Mouse (Mus musculus) heart, postnatal 0 days (tissue): ENCODE measurements around the gene Calr3. TPM values are rescaled to one million over a fixed set of nuclear protein-coding genes. Genes with fewer than 3 reads are reported as not detected.

Experiments
- ATAC-seq: fragments of 200-750 bp; cut with Nextera tagmentation; 2 replicates; pipeline ENCODE4 v1.8.0; 2017; ENCODE audit warnings: low read depth, moderate number of reproducible peaks, moderate library complexity; ENCODE audit not compliant: insufficient read depth
- DNase-seq: peaks from one replicate; pipeline ENCODE4 v3.0.0-alpha.2; 2016; ENCODE audit warnings: low spot score
- H3K27ac ChIP-seq: fragments of 300-500 bp; sonication (generic); 2 replicates; pipeline ENCODE4 v1.5.1; 2014; ENCODE audit warnings: low read depth, mild to moderate bottlenecking
- H3K27me3 ChIP-seq: fragments of 300-500 bp; sonication (generic); 2 replicates; pipeline ENCODE4 v1.6.1; 2014; ENCODE audit warnings: low read length, mixed read lengths; ENCODE audit not compliant: control insufficient read depth, insufficient read depth
- H3K36me3 ChIP-seq: fragments of 300-500 bp; sonication (generic); replicated peaks from 2 replicates; pipeline ENCODE4 v1.6.1; 2014; ENCODE audit warnings: low read length, mixed read lengths; ENCODE audit not compliant: control insufficient read depth, insufficient read depth
- H3K4me1 ChIP-seq: fragments of 300-500 bp; sonication (generic); 2 replicates; pipeline ENCODE4 v1.6.1; 2014; ENCODE audit warnings: antibody characterized with exemption; ENCODE audit not compliant: control insufficient read depth, insufficient read depth
- H3K4me2 ChIP-seq: fragments of 300-500 bp; sonication (generic); 2 replicates; pipeline ENCODE4 v1.6.1; 2014; ENCODE audit warnings: low read depth, mild to moderate bottlenecking, low read length, moderate library complexity
- H3K4me3 ChIP-seq: fragments of 300-500 bp; sonication (generic); 2 replicates; pipeline ENCODE4 v1.5.1; 2014; ENCODE audit warnings: low read depth, low read length
- H3K9ac ChIP-seq: fragments of 300-500 bp; sonication (generic); replicated peaks from 2 replicates; pipeline ENCODE4 v1.6.1; 2014; ENCODE audit warnings: low read depth, low read length, mixed read lengths
- H3K9me3 ChIP-seq: fragments of 300-500 bp; sonication (generic); replicated peaks from 2 replicates; pipeline ENCODE4 v1.6.1; 2016; ENCODE audit warnings: low read length; ENCODE audit not compliant: control insufficient read depth
- CTCF ChIP-seq: IDR thresholded peaks from 2 replicates; pipeline ENCODE4 v1.5.1; 2016; ENCODE audit warnings: antibody characterized with exemption, control low read depth, low read depth
- EP300 ChIP-seq: IDR thresholded peaks from 2 replicates; pipeline ENCODE4 v1.6.1; 2016; ENCODE audit warnings: antibody characterized with exemption, low read depth
- WGBS: fragments of 180-500 bp; shearing (Covaris S2); extraction: QIAGEN DNeasy Blood & Tissue Kit; methylation state at CpG from one replicate; pipeline ENCODE4 v1.1.7; 2014; 5-methylcytosine and 5-hydroxymethylcytosine counted together
- polyA plus RNA-seq: library from polyadenylated mRNA; unstranded; fragments of >200 nt; fragmentation: Nextera tagmentation; extraction: Ambion mirVana; gene quantifications from 2 replicates; pipeline ENCODE4 v1.2.1, GENCODE M21; 2015
- total RNA-seq: library from RNA; depleted of rRNA; stranded (reverse); fragments of >200 nt; gene quantifications from 2 replicates; pipeline ENCODE4 v1.2.3, GENCODE M21; 2014; ENCODE audit warnings: low replicate concordance

The Calr3 gene
- total and polyA plus RNA-seq, 2 experiments from 2014 or later: 3.2 TPM; not detected in 1

GRCm38 (mm10) chr8:72469243-72469642 lies 25.6 kb upstream of the Calr3 start:
- 0 out of 2 replicates have a peak, but pooled peaks cover 6% of the 10 kb centered on the region for H3K4me1 ChIP-seq
- WGBS: 80% methylated on average over 2 of the region's 2 CpGs
- H3K4me2 ChIP-seq: no peak overlapping the region
- no peaks in the 10 kb centered on the region for H3K9me3 ChIP-seq
- no peak for TF ChIP-seq CTCF
- no peak for TF ChIP-seq EP300
- H3K4me3 ChIP-seq: no peak overlapping the region
- no peaks in the 10 kb centered on the region for H3K27me3 ChIP-seq
- no peak for DNase-seq
- H3K27ac ChIP-seq: no peak overlapping the region
- H3K9ac ChIP-seq: no peak overlapping the region
- no peak for ATAC-seq
- H3K36me3 ChIP-seq: peaks cover 88% of the 10 kb centered on the region

- Histone ChIP-seq H3K27ac (no peak overlapping the region), H3K9me3 (no peaks in the 10 kb centered on the region), H3K9ac (no peak overlapping the region), H3K4me2 (no peak overlapping the region), H3K4me3 (no peak overlapping the region), H3K4me1 (no peaks in the 10 kb centered on the region), H3K36me3 (peaks cover 100% of the 10 kb centered on the region), H3K27me3 (no peaks in the 10 kb centered on the region)
- 91% methylated on average over 10 of the region's 10 CpGs for WGBS
- ATAC-seq (no peak), DNase-seq (no peak)
- TF ChIP-seq EP300: no peak
- no peak for TF ChIP-seq CTCF
Observed at GRCm38 (mm10) chr8:72464211-72464610, 20.5 kb upstream of the Calr3 start.

GRCm38 (mm10) chr8:72459881-72460533 lies 16.3 kb upstream of the Calr3 start:
- Histone ChIP-seq H3K4me1 (no peaks in the 10 kb centered on the region), H3K27me3 (no peaks in the 10 kb centered on the region), H3K9ac (no peak overlapping the region), H3K36me3 (peaks cover 67% of the 10 kb centered on the region), H3K4me2 (no peak overlapping the region), H3K27ac (no peak overlapping the region), H3K4me3 (no peak overlapping the region), H3K9me3 (no peaks in the 10 kb centered on the region)
- DNase-seq (no peak), ATAC-seq (no peak)
- TF ChIP-seq CTCF (no peak), EP300 (no peak)
- WGBS: 85% methylated on average over 4 of the region's 4 CpGs

GRCm38 (mm10) chr8:72458457-72458856 lies 14.8 kb upstream of the Calr3 start:
- Histone ChIP-seq H3K9ac (no peak overlapping the region), H3K4me3 (no peak overlapping the region), H3K4me1 (no peaks in the 10 kb centered on the region), H3K36me3 (peaks cover 59% of the 10 kb centered on the region), H3K4me2 (no peak overlapping the region), H3K27ac (no peak overlapping the region), H3K27me3 (no peaks in the 10 kb centered on the region), H3K9me3 (no peaks in the 10 kb centered on the region)
- TF ChIP-seq CTCF: no peak
- no peak for TF ChIP-seq EP300
- DNase-seq (no peak), ATAC-seq (no peak)
- 79% methylated on average over 6 of the region's 6 CpGs for WGBS

- Histone ChIP-seq H3K4me2 (no peak overlapping the region), H3K36me3 (peaks cover 58% of the 10 kb centered on the region), H3K9me3 (no peaks in the 10 kb centered on the region), H3K4me3 (no peak overlapping the region), H3K4me1 (no peaks in the 10 kb centered on the region), H3K27me3 (no peaks in the 10 kb centered on the region), H3K27ac (no peak overlapping the region), H3K9ac (no peak overlapping the region)
- ATAC-seq (no peak), DNase-seq (no peak)
- 84% methylated on average over 3 of the region's 3 CpGs for WGBS
- TF ChIP-seq EP300 (no peak), CTCF (no peak)
Observed at GRCm38 (mm10) chr8:72457806-72458205, 14.1 kb upstream of the Calr3 start.

GRCm38 (mm10) chr8:72455317-72455716 lies 11.6 kb upstream of the Calr3 start:
- Histone ChIP-seq H3K27me3 (no peaks in the 10 kb centered on the region), H3K27ac (no peak overlapping the region), H3K4me3 (no peak overlapping the region), H3K4me2 (no peak overlapping the region), H3K36me3 (peaks cover 50% of the 10 kb centered on the region), H3K9me3 (no peaks in the 10 kb centered on the region), H3K9ac (no peak overlapping the region), H3K4me1 (no peaks in the 10 kb centered on the region)
- no peak for TF ChIP-seq EP300
- TF ChIP-seq CTCF: no peak
- no peak for ATAC-seq
- WGBS: 53% methylated on average over 4 of the region's 4 CpGs
- DNase-seq: no peak
